ENCODE assay signal across 12 mouse cellular contexts in genomic region chr3:115933293-115934186, GRCm38 (mm10). TPM values are rescaled to one million over a fixed set of nuclear protein-coding genes. Genes with fewer than 3 reads are reported as not detected.
A peak's percentile ranks its signal among the peaks of the same experiment; 100 is the strongest.
DNase-seq lines count a peak whose midpoint lies in the region; ATAC-seq and TF ChIP-seq lines count a peak whose summit lies in the region.
"Had no signal": no experiment of that assay in that cellular context is flagged by ENCODE, and none has a peak within 500 bp of the region (broad histone marks: within the 10 kb centered on the region; RNA-seq: fewer than 3 reads in every experiment).

No protein-coding gene starts in this region.

- 0 out of 2 replicates have a peak, but pooled peaks cover 2% of the 10 kb centered on the region for H3K36me3 ChIP-seq in intestine, embryonic 15.5 days
- no peaks in the 10 kb centered on the region for H3K36me3 ChIP-seq in kidney, adult 2 months (ENCODE audit: control insufficient read depth, insufficient read depth, low read length)

- H3K4me3 ChIP-seq in intestine, embryonic 15.5 days (replicated peaks): no peak overlapping the region
- H3K4me3 ChIP-seq in kidney, adult 2 months (ENCODE audit: insufficient read depth, low read depth, low read length): no peak overlapping the region
- H3K4me3 ChIP-seq: hindbrain, embryonic 10.5 days had no signal

- TF ChIP-seq POLR2A in kidney, adult 2 months (IDR thresholded peaks at IDR 0.05; ENCODE audit: low read depth, low read length): no peak

- no peaks in the 10 kb centered on the region for H3K4me1 ChIP-seq in intestine, embryonic 15.5 days (replicated peaks)
- no peaks in the 10 kb centered on the region for H3K4me1 ChIP-seq in kidney, adult 2 months (ENCODE audit: control insufficient read depth, insufficient read depth, low read length)
- H3K4me1 ChIP-seq: hindbrain, embryonic 10.5 days had no signal

- ATAC-seq in intestine, embryonic 15.5 days: no peak

- no peak for TF ChIP-seq CTCF in kidney, adult 2 months (conservative IDR thresholded peaks at IDR 0.05; ENCODE audit: insufficient read depth, insufficient read length, low read depth, low read length)

- H3K9ac ChIP-seq in intestine, embryonic 15.5 days: no peak overlapping the region

- no peak overlapping the region for H3K4me2 ChIP-seq in intestine, embryonic 15.5 days (replicated peaks)

- no peaks in the 10 kb centered on the region for H3K9me3 ChIP-seq in intestine, embryonic 15.5 days
- H3K9me3 ChIP-seq: hindbrain, embryonic 10.5 days had no signal

- peak; percentile 73 for DNase-seq in right cerebral cortex, adult 18-20 months
- no peak for DNase-seq in right cerebral cortex, postnatal 4 days
- DNase-seq in layer of hippocampus, adult 18-20 months (ENCODE audit: low spot score in 2 of 2): peak; percentile 51 to 68
- peak; percentile 62 for DNase-seq in right cerebral cortex, postnatal 10 days (ENCODE audit: low spot score in 2 of 2)
- DNase-seq in thymus, postnatal 4 days: peak; percentile 40
- DNase-seq in ovary, postnatal 10 days (ENCODE audit: low spot score): no peak
- no peak for DNase-seq in kidney, adult 2 months
- DNase-seq: heart, adult 18-20 months; kidney, postnatal 25 days had no signal

- 78% methylated on average over 18 of the region's 18 CpGs for WGBS in intestine, embryonic 15.5 days
- whole genome bisulfite sequencing in kidney, adult 2 months: 90% methylated on average over 18 of the region's 18 CpGs

- no peak overlapping the region for H3K27ac ChIP-seq in intestine, embryonic 15.5 days
- H3K27ac ChIP-seq in kidney, adult 2 months (ENCODE audit: insufficient read depth, low read depth, low read length): no peak overlapping the region
- H3K27ac ChIP-seq: hindbrain, embryonic 10.5 days; macrophage had no signal

- H3K27me3 ChIP-seq in intestine, embryonic 15.5 days (replicated peaks): no peaks in the 10 kb centered on the region
- H3K27me3 ChIP-seq in kidney, adult 2 months (replicated peaks; ENCODE audit: control insufficient read depth, insufficient read depth, low read length): no peaks in the 10 kb centered on the region

RNA-seq across cellular contexts. Expression of gene Dph5, which starts 45.9 kb away (rescaled TPM):
- 10 to 100 TPM; 11.1 to 13.4 TPM for total RNA-seq in layer of hippocampus, adult 18-20 months (2021)
- 30.2 and 30.5 TPM in 2 replicates for polyA plus RNA-seq in intestine, embryonic 15.5 days (2015; fragmentation: Nextera tagmentation; extraction: Ambion mirVana)
- polyA plus RNA-seq in kidney, adult 2 months (2012; rRNA removed): 4.1 and 6.1 TPM in 2 replicates

Comparison
In these comparisons a context has a peak if more than half of its experiments do, and no peak if none do; other contexts are left out.
1. DNase-seq: peak in right cerebral cortex, adult 18-20 months (single experiment), layer of hippocampus, adult 18-20 months (2 of 2), right cerebral cortex, postnatal 10 days (2 of 2) and thymus, postnatal 4 days (single experiment); none in right cerebral cortex, postnatal 4 days (single experiment), ovary, postnatal 10 days (single experiment) and kidney, adult 2 months (single experiment).